Mouse (Mus musculus) midbrain, embryonic 14.5 days (tissue): ENCODE results near the gene Hlx. TPM values are rescaled to one million over a fixed set of nuclear protein-coding genes. Genes with fewer than 3 reads are reported as not detected.

Experiments
- ATAC-seq: fragments of 200-750 bp; cut with Nextera tagmentation; 2 replicates; pipeline ENCODE4 v1.8.0; 2017; ENCODE audit warnings: moderate number of reproducible peaks, moderate library complexity; ENCODE audit not compliant: low FRiP score, low TSS enrichment
- DNase-seq: peaks from one replicate; pipeline ENCODE4 v3.0.0-alpha.2; 2015
- H3K27ac ChIP-seq: fragments of 300-500 bp; sonication (generic); replicated peaks from 2 replicates; pipeline ENCODE4 v1.5.1; 2014; ENCODE audit warnings: mild to moderate bottlenecking, low read depth, low read length, moderate library complexity
- H3K27me3 ChIP-seq: fragments of 300-500 bp; sonication (generic); 2 replicates; pipeline ENCODE4 v1.6.1; 2014; ENCODE audit warnings: low read length, control low read depth, mixed read lengths; ENCODE audit not compliant: control insufficient read depth, insufficient read depth
- H3K36me3 ChIP-seq: fragments of 300-500 bp; sonication (generic); 2 replicates; pipeline ENCODE4 v1.6.1; 2014; ENCODE audit warnings: low read length, control low read depth; ENCODE audit not compliant: control insufficient read depth, insufficient read depth
- H3K4me1 ChIP-seq: fragments of 300-500 bp; sonication (generic); 2 replicates; pipeline ENCODE4 v1.6.1; 2014; ENCODE audit warnings: mild to moderate bottlenecking, antibody characterized with exemption, low read length, control low read depth; ENCODE audit not compliant: control insufficient read depth, insufficient read depth
- H3K4me2 ChIP-seq: fragments of 300-500 bp; sonication (generic); 2 replicates; pipeline ENCODE4 v1.6.1; 2014; ENCODE audit warnings: mild to moderate bottlenecking, low read length, moderate library complexity
- H3K4me3 ChIP-seq: fragments of 300-500 bp; sonication (generic); replicated peaks from 2 replicates; pipeline ENCODE4 v1.5.1; 2014; ENCODE audit warnings: low read depth, low read length
- H3K9ac ChIP-seq: fragments of 300-500 bp; sonication (generic); replicated peaks from 2 replicates; pipeline ENCODE4 v1.6.1; 2014; ENCODE audit warnings: mild to moderate bottlenecking, low read length, moderate library complexity
- H3K9me3 ChIP-seq: fragments of 300-500 bp; sonication (generic); 2 replicates; pipeline ENCODE4 v1.6.1; 2016; ENCODE audit warnings: low read length, control low read depth, mixed read lengths; ENCODE audit not compliant: control insufficient read depth
- WGBS: fragments of 180-500 bp; shearing (Covaris S2); extraction: QIAGEN DNeasy Blood & Tissue Kit; methylation state at CpG from one replicate; pipeline ENCODE4 v1.1.7; 2014; 5-methylcytosine and 5-hydroxymethylcytosine counted together
- polyA plus RNA-seq: library from polyadenylated mRNA; unstranded; fragments of >200 nt; fragmentation: Nextera tagmentation; extraction: Ambion mirVana; gene quantifications from 2 replicates; pipeline ENCODE4 v1.2.1, GENCODE M21; 2014

Gene Hlx
- polyA plus RNA-seq, 1 experiment from 2014 or later: 1.2 TPM

- Histone ChIP-seq H3K9ac (no peak overlapping the region), H3K4me1 (0 out of 2 replicates have a peak, but pooled peaks cover 8% of the 10 kb centered on the region), H3K27ac (no peak overlapping the region), H3K4me3 (no peak overlapping the region), H3K4me2 (no peak overlapping the region), H3K27me3 (peaks cover 77% of the 10 kb centered on the region), H3K9me3 (no peaks in the 10 kb centered on the region), H3K36me3 (no peaks in the 10 kb centered on the region)
- 2% methylated on average over 25 of the region's 25 CpGs for WGBS
- DNase-seq (no peak), ATAC-seq (no peak)
These were observed 2.8 kb upstream of the Hlx start for GRCm38 (mm10) chr1:184734991-184735920.

GRCm38 (mm10) chr1:184734067-184734830 lies 1.8 kb upstream of the Hlx start:
- H3K4me3 ChIP-seq: no peak overlapping the region
- 1% methylated on average over 27 of the region's 27 CpGs for whole genome bisulfite sequencing
- 0 out of 2 replicates have a peak, but pooled peaks cover 8% of the 10 kb centered on the region for H3K4me1 ChIP-seq
- H3K4me2 ChIP-seq: no peak overlapping the region
- H3K27me3 ChIP-seq: peaks cover 84% of the 10 kb centered on the region
- no peak overlapping the region for H3K9ac ChIP-seq
- no peaks in the 10 kb centered on the region for H3K9me3 ChIP-seq
- H3K27ac ChIP-seq: no peak overlapping the region
- H3K36me3 ChIP-seq: no peaks in the 10 kb centered on the region
- ATAC-seq (no peak), DNase-seq (peak; percentile 59)

- Histone ChIP-seq H3K4me2 (peak overlapping the region; percentile 62), H3K4me3 (0 out of 2 replicates have a peak overlapping the region, but pooled peaks have one; percentile 39), H3K4me1 (0 out of 2 replicates have a peak, but pooled peaks cover 8% of the 10 kb centered on the region), H3K27me3 (peaks cover 83% of the 10 kb centered on the region), H3K27ac (no peak overlapping the region), H3K9ac (no peak overlapping the region), H3K36me3 (no peaks in the 10 kb centered on the region), H3K9me3 (no peaks in the 10 kb centered on the region)
- DNase-seq: peak; percentile 46
- WGBS: 2% methylated on average over 28 of the region's 28 CpGs
- ATAC-seq: no peak
These were observed 1.1 kb upstream of the Hlx start for GRCm38 (mm10) chr1:184733300-184734066.

- WGBS: under 1% methylated on average over 85 of the region's 85 CpGs
- no peaks in the 10 kb centered on the region for H3K9me3 ChIP-seq
- peak; percentile 58 for DNase-seq
- peak overlapping the region; percentile 62 for H3K4me2 ChIP-seq
- peak overlapping the region; percentile 31; the same call in 1 of the 2 replicates for H3K9ac ChIP-seq
- H3K27me3 ChIP-seq: peaks cover 88% of the 10 kb centered on the region
- 0 out of 2 replicates have a peak, but pooled peaks have one; percentile 31 for ATAC-seq
- H3K36me3 ChIP-seq: no peaks in the 10 kb centered on the region
- H3K4me3 ChIP-seq: peak overlapping the region; percentile 39
- peaks cover 17% of the 10 kb centered on the region for H3K4me1 ChIP-seq
- H3K27ac ChIP-seq: no peak overlapping the region
These were observed 524 bp downstream of the Hlx start for GRCm38 (mm10) chr1:184731644-184732545.

GRCm38 (mm10) chr1:184731091-184731640 lies 1.3 kb downstream of the Hlx start:
- 2% methylated on average over 18 of the region's 18 CpGs for WGBS
- ATAC-seq: no peak
- Histone ChIP-seq H3K27ac (no peak overlapping the region), H3K4me1 (peaks cover 17% of the 10 kb centered on the region), H3K9me3 (no peaks in the 10 kb centered on the region), H3K4me2 (peak overlapping the region; percentile 62), H3K4me3 (peak overlapping the region; percentile 39), H3K36me3 (no peaks in the 10 kb centered on the region), H3K27me3 (peaks cover 88% of the 10 kb centered on the region), H3K9ac (peak overlapping the region; percentile 31; the same call in 1 of the 2 replicates)
- DNase-seq: peak; percentile 44

GRCm38 (mm10) chr1:184730453-184731013 lies 1.9 kb downstream of the Hlx start:
- peaks cover 17% of the 10 kb centered on the region for H3K4me1 ChIP-seq
- DNase-seq (no peak), ATAC-seq (no peak)
- H3K9ac ChIP-seq: no peak overlapping the region
- H3K9me3 ChIP-seq: no peaks in the 10 kb centered on the region
- 2% methylated on average over 12 of the region's 12 CpGs for WGBS
- no peak overlapping the region for H3K27ac ChIP-seq
- H3K27me3 ChIP-seq: peaks cover 88% of the 10 kb centered on the region
- no peak overlapping the region for H3K4me2 ChIP-seq
- no peaks in the 10 kb centered on the region for H3K36me3 ChIP-seq
- H3K4me3 ChIP-seq: no peak overlapping the region

GRCm38 (mm10) chr1:184729357-184730140 lies 2.9 kb downstream of the Hlx start:
- Histone ChIP-seq H3K9ac (no peak overlapping the region), H3K4me2 (no peak overlapping the region), H3K27me3 (peaks cover 93% of the 10 kb centered on the region), H3K9me3 (no peaks in the 10 kb centered on the region), H3K36me3 (no peaks in the 10 kb centered on the region), H3K4me3 (no peak overlapping the region), H3K4me1 (peaks cover 17% of the 10 kb centered on the region), H3K27ac (no peak overlapping the region)
- 3% methylated on average over 19 of the region's 19 CpGs for WGBS
- DNase-seq: no peak
- no peak for ATAC-seq
